Mouse (Mus musculus) cerebellum, postnatal 25 days (tissue): Measurements from ENCODE around the gene Sstr1.

Experiments used
- DNase-seq, 2 experiments: peaks; one replicate each; pipeline ENCODE4 v3.0.0; 2021; ENCODE audit warnings: mixed read lengths in 2 of 2

Sstr1 gene

DNA sequence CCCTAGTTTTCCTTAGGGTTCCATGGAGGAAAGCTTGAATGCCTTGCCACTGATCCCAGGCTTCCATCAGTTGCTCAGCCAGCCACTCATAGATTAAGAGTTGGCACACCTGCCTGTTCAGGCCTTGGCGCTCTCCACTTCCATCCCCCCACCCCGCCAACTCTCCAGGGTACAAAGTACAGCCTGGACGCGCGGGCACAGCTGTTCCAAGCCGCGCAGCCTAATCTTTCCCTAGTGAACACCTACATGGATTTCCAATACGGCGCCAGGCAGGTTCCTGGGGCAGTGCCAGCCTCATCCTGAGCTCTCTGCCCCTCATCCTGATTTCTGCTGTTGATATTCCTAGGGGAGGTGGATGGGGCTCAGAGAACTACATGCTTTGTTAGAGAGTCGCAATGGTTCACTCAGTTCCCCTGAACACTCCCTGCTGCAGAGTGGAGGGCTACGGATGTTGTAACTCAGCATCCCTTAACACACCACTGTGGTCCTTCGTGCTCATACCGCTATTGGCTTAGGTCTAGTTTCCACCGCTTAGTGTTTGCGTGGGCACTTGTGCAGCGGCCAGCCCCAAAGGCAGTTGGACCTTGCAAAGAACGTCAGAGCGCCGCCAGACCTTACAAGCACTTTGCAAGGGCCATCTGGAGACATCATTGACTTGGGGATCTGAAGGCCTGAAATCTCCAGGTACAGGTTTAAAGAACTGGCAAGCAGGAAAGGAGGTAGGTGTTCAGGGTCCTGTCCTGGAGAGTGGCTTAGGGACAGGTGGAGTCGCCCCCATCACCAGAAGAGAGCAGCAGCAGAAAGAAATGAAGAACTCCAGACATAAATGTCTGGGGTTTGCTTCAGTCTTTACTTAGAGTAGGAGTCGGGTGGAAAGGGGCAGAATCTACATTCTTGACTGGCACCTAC, at the start of gene Sstr1:
TSS of gene Sstr1 (plus strand) at position 610 of the 909 bp plus-strand sequence.
- peak in 1 of 2 experiments; percentile 6 for DNase-seq

GRCm38 (mm10) chr12:58198810-58199209, 12.8 kb upstream of the Sstr1 start:
- DNase-seq: no peak

GRCm38 (mm10) chr12:58201190-58201589, 10.4 kb upstream of the Sstr1 start:
- DNase-seq: no peak

GRCm38 (mm10) chr12:58207956-58208355, 3.6 kb upstream of the Sstr1 start:
- DNase-seq: no peak

GRCm38 (mm10) chr12:58212261-58212923, 820 bp downstream of the Sstr1 start:
- DNase-seq: peak; percentile 5 to 8

- DNase-seq: peak; percentile 4
Observed at GRCm38 (mm10) chr12:58212924-58213450, 1.4 kb downstream of the Sstr1 start.

DNA sequence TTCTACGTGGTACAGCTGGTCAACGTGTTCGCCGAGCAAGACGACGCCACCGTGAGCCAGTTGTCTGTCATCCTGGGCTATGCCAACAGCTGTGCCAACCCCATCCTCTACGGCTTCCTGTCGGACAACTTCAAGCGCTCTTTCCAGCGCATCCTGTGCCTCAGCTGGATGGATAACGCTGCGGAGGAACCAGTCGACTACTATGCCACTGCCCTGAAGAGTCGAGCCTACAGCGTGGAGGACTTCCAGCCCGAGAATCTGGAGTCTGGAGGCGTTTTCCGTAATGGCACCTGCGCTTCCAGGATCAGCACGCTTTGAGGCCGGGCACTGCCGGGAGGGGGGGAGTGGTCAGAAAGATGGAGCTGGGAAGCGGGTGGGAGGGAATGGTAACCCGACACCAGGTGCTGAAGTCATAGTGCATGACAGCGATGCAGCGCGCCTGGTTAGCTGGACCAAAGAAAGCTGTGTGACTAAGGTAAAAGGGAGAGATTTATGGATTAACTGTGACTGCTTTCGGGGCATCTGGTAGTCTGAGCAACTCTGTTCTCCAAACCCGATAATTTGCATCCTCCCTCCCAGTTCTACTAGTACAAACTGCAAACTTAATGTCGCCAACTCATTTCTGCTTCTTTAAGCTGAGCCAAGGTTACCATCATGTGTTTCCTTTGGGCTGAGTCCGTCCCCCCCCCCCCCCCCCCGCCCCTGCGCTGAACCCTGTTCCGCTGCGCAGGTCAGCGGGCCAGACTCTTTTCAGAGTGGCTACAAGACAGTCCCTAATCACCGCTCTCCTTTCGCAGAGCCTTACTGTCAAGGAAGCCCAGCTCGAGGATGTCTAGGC, 2.1 kb downstream of the Sstr1 start:
- peak; percentile 3 to 4 for DNase-seq

GRCm38 (mm10) chr12:58214289-58215136, 2.9 kb downstream of the Sstr1 start:
- no peak for DNase-seq

DNA sequence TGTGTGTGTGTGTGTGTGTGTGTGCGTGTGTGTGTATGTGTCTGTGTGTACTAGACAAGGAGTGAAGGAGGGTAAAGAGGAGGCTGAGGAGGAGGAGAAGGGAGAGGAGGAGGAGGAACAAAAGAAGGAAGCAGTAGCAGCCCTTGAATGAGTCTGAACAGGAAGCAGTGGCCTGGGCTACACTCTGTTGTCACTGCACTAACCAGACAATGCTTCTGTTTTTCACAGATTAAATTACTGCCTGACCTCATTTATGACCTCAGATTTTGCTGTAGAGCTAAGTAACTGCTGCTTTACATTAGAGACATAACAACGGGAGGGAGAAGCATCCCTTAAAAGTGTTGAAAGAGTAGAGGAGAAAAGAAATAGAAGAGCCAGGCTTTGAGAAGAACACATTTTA, 4.6 kb downstream of the Sstr1 start:
- DNase-seq: no peak

DNA sequence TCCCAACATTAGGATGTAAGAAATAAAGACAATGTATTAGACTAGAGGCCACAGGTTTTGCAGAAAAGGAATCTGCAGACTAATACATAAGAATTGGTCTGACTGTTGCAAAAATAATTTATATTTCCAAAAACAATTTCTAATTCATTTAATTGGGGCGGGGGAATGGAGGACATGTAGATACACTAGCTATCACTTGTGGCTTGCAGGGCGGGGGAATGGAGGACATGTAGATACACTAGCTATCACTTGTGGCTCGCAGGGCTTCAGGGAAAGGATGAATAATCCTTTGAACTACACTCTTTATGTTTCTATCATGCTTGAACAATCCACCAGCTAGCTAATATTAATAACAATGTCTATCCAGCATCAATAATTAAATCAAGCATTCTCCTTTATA, 7.5 kb downstream of the Sstr1 start:
- no peak for DNase-seq

DNA sequence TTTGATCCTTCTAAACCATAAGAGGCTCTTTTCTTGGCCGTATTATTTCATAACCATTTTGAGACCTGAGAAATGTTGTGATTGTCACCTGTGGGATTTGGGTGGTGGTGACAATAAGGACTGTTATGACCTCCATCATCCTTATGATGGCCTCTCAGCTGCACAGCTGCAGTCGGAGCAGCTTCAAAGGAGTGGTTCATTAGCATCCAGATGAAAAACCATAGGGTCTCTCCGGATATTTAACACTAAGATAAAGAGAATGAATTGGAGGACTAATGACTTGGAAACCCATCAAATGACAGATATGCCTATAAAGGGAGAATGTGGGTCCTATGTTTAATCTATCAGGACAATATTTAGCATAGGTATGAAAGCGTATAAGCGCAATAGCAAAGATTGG, 14.1 kb downstream of the Sstr1 start:
- DNase-seq: no peak

GRCm38 (mm10) chr12:58232489-58232888, 20.9 kb downstream of the Sstr1 start:
- no peak for DNase-seq

- no peak for DNase-seq
Observed at GRCm38 (mm10) chr12:58251901-58252300, 40.3 kb downstream of the Sstr1 start.
